Comparison of ENCODE assay signal across 8 mouse cellular contexts in the genomic region with DNA sequence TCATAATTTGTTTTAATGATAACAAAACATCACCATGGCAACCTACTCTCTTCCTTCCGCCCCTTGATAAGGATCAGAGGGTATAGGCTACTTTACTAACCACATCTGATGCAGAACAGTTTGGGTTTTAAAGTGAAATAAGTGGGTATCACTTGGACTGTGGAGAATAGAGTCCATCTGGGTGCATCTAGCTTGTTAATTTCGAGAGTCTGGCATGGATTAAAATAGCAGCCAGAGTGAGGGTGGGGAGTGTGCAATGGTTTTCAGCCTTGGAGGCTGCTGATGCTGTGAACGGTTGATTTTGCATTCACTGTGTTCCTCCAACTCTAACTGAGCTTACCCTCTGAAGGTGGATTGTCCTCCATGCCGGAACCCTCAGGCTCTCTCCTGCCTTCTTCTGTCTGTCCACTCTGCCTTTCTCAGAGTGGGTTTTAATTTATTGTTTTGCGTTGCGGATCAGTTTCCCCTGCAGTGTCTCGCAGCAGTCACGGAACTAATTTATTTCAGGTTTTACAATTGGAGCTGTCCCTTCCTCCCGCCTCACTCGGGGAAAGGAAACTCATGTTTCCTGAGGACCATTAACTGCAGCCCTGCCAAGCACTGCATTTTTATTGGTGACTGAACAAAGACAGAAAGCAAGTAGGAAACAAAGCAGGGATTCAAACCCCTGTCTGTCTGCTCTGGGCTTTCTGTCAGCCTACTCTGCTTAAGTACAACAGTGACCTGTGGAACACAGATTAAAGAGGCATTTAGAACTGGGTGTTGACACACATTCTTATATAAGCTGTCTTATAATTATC. TPM values are rescaled to one million over a fixed set of nuclear protein-coding genes. Genes with fewer than 3 reads are reported as not detected.
DNase-seq lines count a peak whose midpoint lies in the region; ATAC-seq lines count a peak whose summit lies in the region.

No protein-coding gene starts in this region.

- DNase-seq in heart, adult 8-10 months (ENCODE audit: low spot score): no peak
- peak; percentile 70 for DNase-seq in CD4-positive, CD25-positive, alpha-beta regulatory T cell, adult 2 months (ENCODE audit: low read depth, low spot score)
- DNase-seq in layer of hippocampus, adult 9-11 months: peak; percentile 58
- DNase-seq in splenic B cell, adult 2 months (ENCODE audit: low read depth, low spot score): peak; percentile 70
- no peak for DNase-seq in thymus, postnatal 36 days
- DNase-seq in ovary, postnatal 10 days (ENCODE audit: low spot score): no peak

- no peaks in the 10 kb centered on the region for H3K9me3 ChIP-seq in heart, embryonic 15.5 days (replicated peaks)
- H3K9me3 ChIP-seq in forebrain, embryonic 12.5 days: no peaks in the 10 kb centered on the region

- H3K9ac ChIP-seq in heart, embryonic 15.5 days: no peak overlapping the region
- H3K9ac ChIP-seq in forebrain, embryonic 12.5 days: no peak overlapping the region

- H3K27me3 ChIP-seq in heart, embryonic 15.5 days: no peaks in the 10 kb centered on the region
- H3K27me3 ChIP-seq in forebrain, embryonic 12.5 days: no peaks in the 10 kb centered on the region
- no peaks in the 10 kb centered on the region for H3K27me3 ChIP-seq in splenic B cell, adult 2 months (ENCODE audit: control insufficient read depth, insufficient read depth, low read length, poor library complexity, severe bottlenecking)

- H3K4me2 ChIP-seq in heart, embryonic 15.5 days: peak overlapping the region; percentile 29
- H3K4me2 ChIP-seq in forebrain, embryonic 12.5 days: peak overlapping the region; percentile 32

- peaks cover 84% of the 10 kb centered on the region for H3K4me1 ChIP-seq in heart, embryonic 15.5 days (replicated peaks)
- peaks cover 64% of the 10 kb centered on the region for H3K4me1 ChIP-seq in forebrain, embryonic 12.5 days

- WGBS in heart, embryonic 15.5 days: 38% methylated on average over 10 of the region's 10 CpGs
- 14% methylated on average over 10 of the region's 10 CpGs for WGBS in forebrain, embryonic 12.5 days

- peak overlapping the region; percentile 48 for H3K27ac ChIP-seq in heart, embryonic 15.5 days
- H3K27ac ChIP-seq in forebrain, embryonic 12.5 days: peak overlapping the region; percentile 76

- no peaks in the 10 kb centered on the region for H3K36me3 ChIP-seq in heart, embryonic 15.5 days
- 0 out of 2 replicates have a peak, but pooled peaks cover 7% of the 10 kb centered on the region for H3K36me3 ChIP-seq in forebrain, embryonic 12.5 days (replicated peaks)
- H3K36me3 ChIP-seq in splenic B cell, adult 2 months (ENCODE audit: control insufficient read depth, insufficient read depth, low read length, poor library complexity, severe bottlenecking): no peaks in the 10 kb centered on the region; the same call in 1 of the 2 replicates

- no peak overlapping the region for H3K4me3 ChIP-seq in heart, embryonic 15.5 days
- H3K4me3 ChIP-seq in forebrain, embryonic 12.5 days (replicated peaks): no peak overlapping the region

- ATAC-seq in heart, embryonic 15.5 days (replicated peaks; ENCODE audit: insufficient number of reproducible peaks, insufficient read depth, low FRiP score, low read depth): no peak
- peak; percentile 43 for ATAC-seq in forebrain, embryonic 12.5 days (ENCODE audit: low FRiP score)

RNA-seq across cellular contexts. Expression of gene Sept11, which starts 40.4 kb away (rescaled TPM):
- 79.0 and 94.5 TPM in 2 replicates for polyA plus RNA-seq in heart, embryonic 15.5 days (2015; fragmentation: Nextera tagmentation; extraction: Ambion mirVana)
- 10 to 100 TPM; 23.6 to 29.9 (median 25.5) TPM for total RNA-seq in heart, adult 8-10 months (2022)
- 302 and 335 TPM in 2 replicates for polyA plus RNA-seq in forebrain, embryonic 12.5 days (2016; fragmentation: Nextera tagmentation; extraction: Ambion mirVana)

Comparison
In these comparisons a context has a peak if more than half of its experiments do, and no peak if none do; other contexts are left out.
1. DNase-seq: peak in CD4-positive, CD25-positive, alpha-beta regulatory T cell, adult 2 months (single experiment), layer of hippocampus, adult 9-11 months (single experiment) and splenic B cell, adult 2 months (single experiment); none in heart, adult 8-10 months (single experiment), thymus, postnatal 36 days (0 of 2) and ovary, postnatal 10 days (single experiment).